Mouse (Mus musculus) cortical plate, adult 2 months (tissue): ENCODE data around the gene Ciao2b.

Experiments
- CTCF ChIP-seq: fragments of 200-500 bp; IDR thresholded peaks from 2 replicates; pipeline ENCODE4 v1.5.1; 2011; ENCODE audit warnings: mild to moderate bottlenecking, control low read depth, low read length; ENCODE audit not compliant: insufficient read depth; ENCODE audit errors: extremely low read depth
- POLR2A ChIP-seq: fragments of 200-500 bp; IDR thresholded peaks from 2 replicates; pipeline ENCODE4 v1.6.1; 2011; ENCODE audit warnings: mild to moderate bottlenecking, low read length, control low read depth; ENCODE audit not compliant: insufficient read depth; ENCODE audit errors: extremely low read depth

- TF ChIP-seq CTCF (no peak), POLR2A (no peak)
These were observed 12.3 kb downstream of the Ciao2b start for GRCm38 (mm10) chr8:104629306-104630110.
